Mouse (Mus musculus): ENCODE measurements around the gene Dact2.
A peak's percentile ranks its signal among the peaks of the same experiment; 100 is the strongest.

Dact2 gene

GRCm38 (mm10) chr17:14212796-14213195, 8.7 kb upstream of the Dact2 start:
- DNase-seq (ENCODE audit: low read depth, low spot score): no peak

- DNase-seq (ENCODE audit: low read depth, low spot score): no peak
Measured at GRCm38 (mm10) chr17:14207093-14207561, 3.0 kb upstream of the Dact2 start.

GRCm38 (mm10) chr17:14206062-14206461, 2.0 kb upstream of the Dact2 start:
- DNase-seq (ENCODE audit: low read depth, low spot score): peak; percentile 14

- no peak for DNase-seq (ENCODE audit: low read depth, low spot score)
Measured at GRCm38 (mm10) chr17:14205236-14205635, 1.1 kb upstream of the Dact2 start.

- DNase-seq (ENCODE audit: low read depth, low spot score): no peak
Measured at GRCm38 (mm10) chr17:14203121-14203941, 773 bp downstream of the Dact2 start.

GRCm38 (mm10) chr17:14202291-14203030, 1.6 kb downstream of the Dact2 start:
- no peak for DNase-seq (ENCODE audit: low read depth, low spot score)

- no peak for DNase-seq (ENCODE audit: low read depth, low spot score)
Measured at GRCm38 (mm10) chr17:14201281-14201787, 2.8 kb downstream of the Dact2 start.

- no peak for DNase-seq (ENCODE audit: low read depth, low spot score)
Measured at GRCm38 (mm10) chr17:14200206-14200605, 3.9 kb downstream of the Dact2 start.

- DNase-seq (ENCODE audit: low read depth, low spot score): no peak
Measured at GRCm38 (mm10) chr17:14199621-14200020, 4.5 kb downstream of the Dact2 start.

- DNase-seq (ENCODE audit: low read depth, low spot score): no peak
Measured at GRCm38 (mm10) chr17:14192924-14193323, 11.2 kb downstream of the Dact2 start.

- no peak for DNase-seq (ENCODE audit: low read depth, low spot score)
Measured at GRCm38 (mm10) chr17:14192432-14192831, 11.7 kb downstream of the Dact2 start.

GRCm38 (mm10) chr17:14188455-14188854, 15.6 kb downstream of the Dact2 start:
- DNase-seq (ENCODE audit: low read depth, low spot score): no peak

- DNase-seq (ENCODE audit: low read depth, low spot score): no peak
Measured at GRCm38 (mm10) chr17:14187096-14187495, 17.0 kb downstream of the Dact2 start.

GRCm38 (mm10) chr17:14186176-14186575, 17.9 kb downstream of the Dact2 start:
- DNase-seq (ENCODE audit: low read depth, low spot score): no peak

GRCm38 (mm10) chr17:14184192-14184814, 19.8 kb downstream of the Dact2 start:
- no peak for DNase-seq (ENCODE audit: low read depth, low spot score)

- DNase-seq (ENCODE audit: low read depth, low spot score): no peak
Measured at GRCm38 (mm10) chr17:14183717-14184116, 20.4 kb downstream of the Dact2 start.

- DNase-seq (ENCODE audit: low read depth, low spot score): no peak
Measured at GRCm38 (mm10) chr17:14182860-14183259, 21.2 kb downstream of the Dact2 start.

- DNase-seq (ENCODE audit: low read depth, low spot score): no peak
Measured at GRCm38 (mm10) chr17:14178911-14179310, 25.2 kb downstream of the Dact2 start.

GRCm38 (mm10) chr17:14178475-14178874, 25.6 kb downstream of the Dact2 start:
- DNase-seq (ENCODE audit: low read depth, low spot score): no peak

GRCm38 (mm10) chr17:14178049-14178448, 26.1 kb downstream of the Dact2 start:
- DNase-seq (ENCODE audit: low read depth, low spot score): no peak

GRCm38 (mm10) chr17:14177018-14177417, 27.1 kb downstream of the Dact2 start:
- no peak for DNase-seq (ENCODE audit: low read depth, low spot score)

GRCm38 (mm10) chr17:14175704-14176103, 28.4 kb downstream of the Dact2 start:
- DNase-seq (ENCODE audit: low read depth, low spot score): no peak
